Mouse (Mus musculus) testis, adult 2 months (tissue): ENCODE measurements around the gene Kdm6a.

Experiments used
- CTCF ChIP-seq: fragments of 200-500 bp; IDR thresholded peaks from 2 replicates; pipeline ENCODE4 v1.5.1; 2012; ENCODE audit warnings: low read depth, mild to moderate bottlenecking, inconsistent platforms, low read length, moderate library complexity; ENCODE audit not compliant: control insufficient read depth, insufficient read depth, insufficient replicate concordance
- POLR2A ChIP-seq: fragments of 200-500 bp; IDR thresholded peaks from 2 replicates; pipeline ENCODE4 v1.6.1; 2012; ENCODE audit warnings: low read depth, mild to moderate bottlenecking, inconsistent platforms, low read length, moderate library complexity; ENCODE audit not compliant: control insufficient read depth

DNA sequence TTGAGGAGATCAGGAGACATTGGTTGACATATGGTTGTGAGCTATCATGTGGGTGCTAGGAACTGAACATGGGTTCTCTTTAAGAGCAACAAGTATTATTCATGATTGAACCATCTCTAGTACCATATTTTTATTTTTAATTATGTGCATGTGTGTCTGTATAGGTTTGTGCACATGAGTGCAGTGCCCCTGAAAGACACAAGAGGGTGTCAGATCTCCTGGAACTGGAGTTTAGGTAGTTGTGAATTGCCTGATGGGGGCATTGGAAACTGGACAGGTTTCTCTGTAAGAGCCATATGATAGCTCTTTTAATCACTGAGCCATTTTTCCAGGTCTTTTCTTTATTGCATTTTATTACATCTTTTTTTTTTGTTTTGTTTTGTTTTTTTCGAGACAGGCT lies 6.6 kb downstream of the Kdm6a start:
- no peak for TF ChIP-seq CTCF
- TF ChIP-seq POLR2A: no peak
